Mouse (Mus musculus) ES-Bruce4 (cell line): ENCODE measurements at regions not wholly inside any gene's neighbourhood (a gene's known extent, or its start where the extent isn't known, plus 50 kb on each side); places are given as distances from the start of the nearest gene placed in this dataset.

Experiments used
- H3K27ac ChIP-seq: 2 replicates; pipeline ENCODE4 v1.5.1; 2012; ENCODE audit warnings: low read length, inconsistent platforms; ENCODE audit not compliant: insufficient read depth
- H3K27me3 ChIP-seq: 2 replicates; pipeline ENCODE4 v1.6.1; 2012; ENCODE audit warnings: mild to moderate bottlenecking, low read length, inconsistent platforms; ENCODE audit not compliant: control insufficient read depth, poor library complexity, insufficient read depth, severe bottlenecking
- H3K36me3 ChIP-seq: 2 replicates; pipeline ENCODE4 v1.6.1; 2012; ENCODE audit warnings: inconsistent platforms, mild to moderate bottlenecking, low read length, moderate library complexity; ENCODE audit not compliant: control insufficient read depth, poor library complexity, insufficient read depth, severe bottlenecking
- H3K4me1 ChIP-seq: one replicate; pipeline ENCODE4 v1.8.1; 2011; ENCODE audit warnings: low read length; ENCODE audit not compliant: control insufficient read depth, insufficient read depth
- H3K4me3 ChIP-seq: 2 replicates; pipeline ENCODE4 v1.5.1; 2011; ENCODE audit warnings: low read depth, mild to moderate bottlenecking, low read length
- H3K9ac ChIP-seq: 2 replicates; pipeline ENCODE4 v1.6.1; 2012; ENCODE audit warnings: low read depth, mild to moderate bottlenecking, inconsistent platforms; ENCODE audit not compliant: poor library complexity, severe bottlenecking
- H3K9me3 ChIP-seq: replicated peaks from 2 replicates; pipeline ENCODE4 v1.6.1; 2012; ENCODE audit warnings: mild to moderate bottlenecking, low read length, inconsistent platforms; ENCODE audit not compliant: control insufficient read depth, poor library complexity, insufficient read depth, severe bottlenecking
- CTCF ChIP-seq: IDR thresholded peaks from one replicate; pipeline ENCODE4 v1.8.1; 2011; ENCODE audit warnings: low read depth, low read length
- EP300 ChIP-seq: IDR thresholded peaks from 2 replicates; pipeline ENCODE4 v1.6.1; 2011; ENCODE audit warnings: low read depth, low read length; ENCODE audit not compliant: insufficient read depth
- POLR2A ChIP-seq: IDR thresholded peaks from one replicate; pipeline ENCODE4 v1.8.1; 2011; ENCODE audit warnings: low read length; ENCODE audit not compliant: insufficient read depth

DNA sequence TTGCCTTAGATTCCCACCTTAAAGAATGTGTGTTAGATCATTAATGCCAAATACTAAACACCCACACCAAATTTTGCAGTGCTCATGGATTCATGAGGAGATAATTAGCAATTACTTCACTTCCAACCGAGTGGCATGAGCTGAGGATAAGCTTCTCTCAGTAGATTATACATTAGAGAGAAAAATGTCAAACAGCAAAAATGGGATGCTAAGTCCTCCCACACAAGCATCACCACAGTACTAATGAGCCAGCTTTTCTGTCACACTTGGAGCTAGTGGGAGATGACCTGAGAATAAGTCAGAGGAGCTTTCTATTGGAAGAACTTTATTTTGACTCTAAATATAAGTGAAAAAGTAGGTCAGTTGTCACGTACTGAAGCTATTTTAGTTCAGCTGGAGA lies 504.0 kb downstream of the Slco6d1 start:
- Histone ChIP-seq H3K4me3 (no peak overlapping the region), H3K27ac (no peak overlapping the region), H3K36me3 (no peaks in the 10 kb centered on the region), H3K27me3 (no peaks in the 10 kb centered on the region; the same call in 1 of the 2 replicates), H3K9ac (no peak overlapping the region), H3K9me3 (no peaks in the 10 kb centered on the region), H3K4me1 (no peaks in the 10 kb centered on the region)
- TF ChIP-seq POLR2A (no peak), CTCF (no peak), EP300 (no peak)

DNA sequence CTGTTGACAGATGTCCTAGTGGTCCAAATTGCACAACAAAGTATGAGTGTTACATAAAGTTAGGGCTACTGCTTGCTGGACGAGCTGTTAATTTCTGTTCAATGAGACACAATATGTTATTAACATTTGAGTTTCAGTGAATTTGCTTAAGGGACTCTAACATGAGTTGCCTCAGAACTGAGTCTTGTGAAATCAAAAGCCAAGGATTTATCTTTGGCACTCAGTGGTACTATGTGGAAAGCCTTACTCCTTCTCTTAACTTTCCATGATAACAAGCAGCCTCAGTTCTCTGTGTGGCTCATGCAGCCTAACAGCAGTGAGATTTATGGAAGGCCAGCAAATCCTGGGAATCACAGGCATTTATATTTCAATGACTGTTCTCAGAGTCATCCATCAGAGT lies 510.0 kb downstream of the Slco6d1 start:
- Histone ChIP-seq H3K4me1 (no peaks in the 10 kb centered on the region), H3K4me3 (no peak overlapping the region), H3K9ac (no peak overlapping the region), H3K36me3 (no peaks in the 10 kb centered on the region), H3K27me3 (no peaks in the 10 kb centered on the region), H3K27ac (no peak overlapping the region), H3K9me3 (no peaks in the 10 kb centered on the region)
- TF ChIP-seq POLR2A = no peak
- no peak for TF ChIP-seq CTCF
- no peak for TF ChIP-seq EP300

GRCm38 (mm10) chr1:98932239-98932638 lies 511.3 kb downstream of the Slco6d1 start:
- Histone ChIP-seq H3K27ac (no peak overlapping the region), H3K27me3 (no peaks in the 10 kb centered on the region), H3K36me3 (no peaks in the 10 kb centered on the region), H3K9ac (no peak overlapping the region), H3K4me1 (no peaks in the 10 kb centered on the region), H3K4me3 (no peak overlapping the region), H3K9me3 (no peaks in the 10 kb centered on the region)
- TF ChIP-seq POLR2A = no peak
- TF ChIP-seq EP300 = no peak
- no peak for TF ChIP-seq CTCF

DNA sequence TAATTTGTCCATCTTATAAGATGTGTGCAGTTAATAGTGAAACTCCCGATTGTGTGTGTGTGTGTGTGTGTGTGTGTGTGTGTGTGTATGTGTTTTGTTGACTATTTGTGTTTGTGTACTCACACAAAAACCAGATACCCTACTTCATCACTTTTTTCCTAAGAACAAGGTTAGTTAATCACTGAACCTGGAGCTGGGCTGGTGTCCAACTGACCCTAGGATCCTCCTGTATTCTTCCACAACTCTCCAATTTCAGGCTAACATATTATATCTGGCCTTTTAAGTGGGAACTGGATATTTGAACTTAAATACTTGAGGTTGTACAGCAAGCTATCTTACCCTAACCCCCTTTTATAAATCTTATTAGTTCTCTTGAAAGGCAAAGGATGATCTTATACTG lies 556.8 kb downstream of the Slco6d1 start:
- Histone ChIP-seq H3K27ac (no peak overlapping the region), H3K9me3 (no peaks in the 10 kb centered on the region), H3K36me3 (no peaks in the 10 kb centered on the region), H3K9ac (no peak overlapping the region), H3K4me1 (no peaks in the 10 kb centered on the region), H3K27me3 (no peaks in the 10 kb centered on the region), H3K4me3 (no peak overlapping the region)
- TF ChIP-seq POLR2A = no peak
